Mouse (Mus musculus) E14TG2a.4 (cell line): Measurements from ENCODE around the gene Itpk1.
A peak's percentile ranks its signal among the peaks of the same experiment; 100 is the strongest.

ENCODE experiments used
- H3K27me3 ChIP-seq: 2 replicates; pipeline ENCODE4 v1.6.1; 2014; ENCODE audit warnings: low read length, control low read depth; ENCODE audit not compliant: insufficient read depth
- H3K36me3 ChIP-seq: 2 replicates; pipeline ENCODE4 v1.6.1; 2014; ENCODE audit warnings: low read length, control low read depth; ENCODE audit not compliant: insufficient read depth
- H3K4me1 ChIP-seq: replicated peaks from 2 replicates; pipeline ENCODE4 v1.6.1; 2014; ENCODE audit warnings: low read depth, low read length, control low read depth
- H3K4me3 ChIP-seq: replicated peaks from 2 replicates; pipeline ENCODE4 v1.5.1; 2014; ENCODE audit warnings: mild to moderate bottlenecking, low read length
- H3K9me3 ChIP-seq: 2 replicates; pipeline ENCODE4 v1.6.1; 2014; ENCODE audit warnings: low read length, control low read depth
- CTCF ChIP-seq: conservative IDR thresholded peaks from 2 replicates; pipeline ENCODE4 v1.5.1; 2014; ENCODE audit warnings: low read length
- NANOG ChIP-seq: IDR thresholded peaks from 2 replicates; pipeline ENCODE4 v1.6.1; 2014; ENCODE audit warnings: borderline replicate concordance, low read length, mixed read lengths
- POU5F1 ChIP-seq: IDR thresholded peaks from 2 replicates; pipeline ENCODE4 v1.6.1; 2014; ENCODE audit warnings: low read length, borderline replicate concordance

Itpk1 gene

DNA sequence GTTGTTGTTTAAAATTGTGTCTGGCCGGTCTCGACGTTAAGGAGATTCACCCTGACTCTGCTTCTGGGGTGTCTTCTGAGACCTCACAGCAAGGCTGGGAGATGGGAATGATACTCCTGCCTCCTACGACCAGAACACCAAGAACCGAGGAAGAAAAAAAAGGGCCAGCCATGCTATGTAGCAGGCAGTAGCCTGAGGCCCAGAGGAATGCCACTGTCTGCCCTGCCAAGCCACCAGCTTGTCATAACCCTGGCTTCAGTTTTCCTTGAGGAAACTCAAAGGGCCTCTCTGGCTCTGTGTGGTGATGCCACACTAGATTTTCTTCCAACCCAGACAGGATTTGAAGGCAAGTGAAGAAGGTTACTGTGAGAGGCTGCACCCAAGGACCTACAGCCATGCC lies 79.6 kb downstream of the Itpk1 start:
- H3K36me3 ChIP-seq = peaks cover 78% of the 10 kb centered on the region
- TF ChIP-seq CTCF (no peak), NANOG (no peak), POU5F1 (no peak)
- no peaks in the 10 kb centered on the region for H3K27me3 ChIP-seq
- no peak overlapping the region for H3K4me3 ChIP-seq
- H3K9me3 ChIP-seq = no peaks in the 10 kb centered on the region
- peaks cover 96% of the 10 kb centered on the region for H3K4me1 ChIP-seq

DNA sequence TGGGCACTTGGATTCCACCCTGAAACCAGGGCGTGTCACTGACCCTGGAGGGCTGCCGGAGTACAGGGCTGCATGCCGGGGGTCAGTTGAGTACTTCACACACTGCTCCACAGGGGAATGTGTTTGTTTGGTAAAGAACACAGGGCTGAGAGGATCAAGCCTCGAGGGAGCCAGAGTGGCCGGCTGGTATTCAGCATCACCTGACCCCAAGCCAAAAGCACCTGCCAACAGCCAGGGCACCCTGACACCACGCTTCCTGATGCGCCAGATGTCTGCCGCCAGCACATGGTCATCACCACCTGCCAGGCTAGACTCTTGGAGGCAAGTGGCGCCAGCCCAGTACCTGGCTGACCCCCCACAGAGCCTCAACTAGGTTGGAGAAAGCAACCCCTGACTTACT lies 80.9 kb downstream of the Itpk1 start:
- Histone ChIP-seq H3K4me3 (no peak overlapping the region), H3K36me3 (peaks cover 88% of the 10 kb centered on the region), H3K4me1 (peaks cover 96% of the 10 kb centered on the region), H3K9me3 (no peaks in the 10 kb centered on the region), H3K27me3 (no peaks in the 10 kb centered on the region)
- no peak for TF ChIP-seq NANOG
- no peak for TF ChIP-seq CTCF

DNA sequence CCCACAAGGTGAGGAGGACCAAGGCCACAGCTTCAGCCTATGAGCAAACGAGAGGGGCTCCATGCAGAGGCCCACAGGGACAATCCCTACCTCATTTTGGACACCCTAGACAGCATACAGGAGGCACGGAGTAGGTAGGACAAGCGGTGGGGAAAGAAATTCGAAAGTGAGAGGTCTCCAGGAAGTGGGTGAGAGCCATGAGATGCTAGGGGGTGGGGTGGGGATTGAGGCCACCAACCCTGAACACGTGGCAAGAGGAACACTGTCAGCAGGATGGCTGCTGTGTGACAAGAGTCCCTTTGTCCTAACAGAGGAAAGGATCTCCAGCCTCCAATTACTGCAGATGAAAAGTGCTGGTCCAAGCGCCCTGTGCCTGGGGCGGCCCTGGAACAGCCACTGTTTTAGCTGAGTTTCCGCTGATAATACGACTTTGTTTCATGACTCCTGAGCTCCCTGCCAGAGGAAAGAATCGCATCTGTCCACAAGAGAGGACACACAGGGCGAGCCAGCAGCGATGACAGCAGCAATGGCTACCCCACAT lies 82.4 kb downstream of the Itpk1 start:
- peaks cover 93% of the 10 kb centered on the region for H3K4me1 ChIP-seq
- no peaks in the 10 kb centered on the region for H3K9me3 ChIP-seq
- TF ChIP-seq CTCF (no peak), NANOG (no peak), POU5F1 (no peak)
- H3K27me3 ChIP-seq = no peaks in the 10 kb centered on the region
- H3K4me3 ChIP-seq = no peak overlapping the region
- H3K36me3 ChIP-seq = peaks cover 83% of the 10 kb centered on the region

DNA sequence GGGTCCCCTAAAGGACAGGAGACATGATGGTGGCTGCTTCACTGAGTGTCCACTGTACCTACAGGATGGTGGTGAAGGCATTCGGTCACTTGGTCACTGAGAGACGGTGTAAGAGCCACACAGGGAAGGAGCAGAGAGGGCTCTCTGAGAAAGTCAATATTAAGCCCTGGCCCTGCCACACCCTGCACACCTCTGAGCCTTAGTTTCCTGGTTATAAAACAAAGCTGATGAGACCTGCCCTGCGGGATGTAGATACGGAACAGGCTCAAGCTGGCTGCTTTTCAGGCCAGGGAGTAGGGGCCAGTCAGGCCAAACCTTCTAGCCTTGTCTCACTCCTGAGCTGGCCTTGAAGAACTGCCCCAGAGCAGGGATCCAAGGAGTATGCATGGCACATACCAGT lies 82.9 kb downstream of the Itpk1 start:
- Histone ChIP-seq H3K4me1 (peaks cover 95% of the 10 kb centered on the region), H3K9me3 (no peaks in the 10 kb centered on the region), H3K27me3 (no peaks in the 10 kb centered on the region), H3K36me3 (peaks cover 84% of the 10 kb centered on the region), H3K4me3 (no peak overlapping the region)
- TF ChIP-seq NANOG (no peak), POU5F1 (no peak), CTCF (no peak)

DNA sequence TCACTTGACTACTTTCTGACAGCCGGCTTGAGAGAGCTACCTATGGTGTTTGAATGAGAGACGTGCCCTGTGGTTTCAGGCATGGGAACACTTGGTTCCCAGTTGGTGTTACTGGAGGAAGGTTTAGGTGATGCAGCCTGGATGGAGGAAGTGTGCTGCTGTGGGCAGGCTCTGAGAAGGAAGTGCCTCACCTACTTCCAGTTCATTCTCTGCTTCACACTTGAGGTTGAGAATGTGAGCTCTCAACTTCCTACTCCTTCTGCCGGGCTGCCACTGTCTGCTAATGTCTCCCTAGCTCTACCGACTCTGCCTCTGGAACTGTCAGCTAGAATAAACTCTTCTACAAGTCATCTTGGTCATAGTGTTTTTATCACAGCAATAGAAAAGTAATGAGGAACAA lies 83.5 kb downstream of the Itpk1 start:
- no peak for TF ChIP-seq CTCF
- no peak for TF ChIP-seq NANOG
- no peak for TF ChIP-seq POU5F1
- no peak overlapping the region for H3K4me3 ChIP-seq
- H3K4me1 ChIP-seq = peaks cover 94% of the 10 kb centered on the region
- H3K9me3 ChIP-seq = no peaks in the 10 kb centered on the region
- H3K27me3 ChIP-seq = no peaks in the 10 kb centered on the region
- peaks cover 84% of the 10 kb centered on the region for H3K36me3 ChIP-seq

DNA sequence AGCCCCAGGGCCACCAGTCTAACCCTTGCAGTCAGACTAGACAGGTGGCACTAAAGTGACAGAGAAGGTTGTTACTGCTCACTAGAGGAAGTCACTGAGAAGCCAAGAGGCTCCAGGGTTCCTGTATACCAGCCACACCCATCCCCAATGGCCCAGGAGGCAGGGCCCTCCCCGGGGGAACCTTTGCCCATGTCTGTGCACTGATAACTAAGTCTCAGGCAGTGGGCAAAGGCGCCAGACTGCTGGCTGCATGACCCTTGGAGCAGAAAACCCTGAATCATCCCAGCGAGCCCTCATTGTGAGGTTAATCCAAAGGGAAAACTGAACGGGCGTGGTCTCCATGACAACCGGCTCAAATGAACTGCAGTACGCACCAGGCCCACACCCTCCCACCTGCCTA lies 84.8 kb downstream of the Itpk1 start:
- H3K4me1 ChIP-seq = peaks cover 84% of the 10 kb centered on the region
- H3K9me3 ChIP-seq = no peaks in the 10 kb centered on the region
- no peaks in the 10 kb centered on the region for H3K27me3 ChIP-seq

DNA sequence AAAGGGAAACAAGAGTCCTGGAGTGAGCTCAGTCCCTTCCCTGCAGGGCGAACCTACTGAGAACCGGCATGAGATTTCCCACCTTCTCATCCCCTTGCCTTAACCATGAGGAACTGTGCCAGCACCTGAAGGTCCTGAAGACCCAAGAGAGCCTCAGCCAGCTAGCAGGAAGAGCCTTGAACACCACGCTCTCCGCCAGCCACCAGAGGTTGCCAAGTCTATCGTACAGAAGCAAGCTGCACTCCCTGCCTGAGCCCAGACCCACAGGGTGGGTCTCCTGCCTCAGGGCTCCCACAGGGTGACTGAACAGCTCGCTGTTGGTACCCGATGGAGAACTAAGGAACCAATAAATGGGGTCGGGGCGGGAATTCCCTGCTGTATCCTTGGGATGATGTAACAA lies 86.6 kb downstream of the Itpk1 start:
- TF ChIP-seq POU5F1 (no peak), CTCF (no peak)
- Histone ChIP-seq H3K4me3 (0 out of 2 replicates have a peak overlapping the region, but pooled peaks have one; percentile 27), H3K9me3 (no peaks in the 10 kb centered on the region), H3K4me1 (peaks cover 65% of the 10 kb centered on the region), H3K36me3 (peaks cover 79% of the 10 kb centered on the region), H3K27me3 (no peaks in the 10 kb centered on the region)

More for the DNA sequence above, 84.8 kb downstream of the Itpk1 start:
- TF ChIP-seq NANOG (no peak), CTCF (no peak; the same call in 1 of the 2 replicates), POU5F1 (no peak)
- Histone ChIP-seq H3K4me3 (no peak overlapping the region), H3K36me3 (peaks cover 79% of the 10 kb centered on the region)

DNA sequence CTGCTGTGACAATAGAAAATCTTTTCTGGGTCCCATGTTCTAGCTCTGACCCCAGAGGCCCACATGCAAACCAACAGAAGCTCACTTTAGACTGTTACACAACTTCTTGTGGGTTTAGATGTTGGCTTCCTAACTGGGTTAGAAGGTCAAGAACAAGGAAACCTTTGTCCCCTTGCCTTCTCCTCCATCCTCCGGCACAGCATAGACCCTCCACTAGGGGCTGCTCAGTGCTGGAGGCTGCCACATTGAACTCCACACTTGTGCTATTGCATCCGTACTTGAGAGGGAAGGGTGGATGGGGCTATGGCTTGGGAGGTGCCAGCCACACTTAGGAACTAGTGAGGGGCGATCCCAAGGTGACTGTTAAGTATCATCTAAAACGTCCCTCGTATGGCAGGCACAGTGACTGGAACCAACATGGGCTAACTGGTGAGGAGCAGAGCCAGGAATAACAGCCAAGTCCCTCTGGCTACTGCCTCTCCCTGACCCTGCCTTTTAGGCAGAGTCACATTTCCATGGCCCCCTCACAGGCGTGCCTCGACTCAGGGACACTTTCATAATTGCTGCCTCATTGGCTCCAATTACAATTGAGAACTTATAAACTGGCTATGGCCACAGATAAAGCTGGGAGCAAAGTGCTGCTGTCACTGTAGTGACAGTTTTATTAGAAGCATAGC lies 87.7 kb downstream of the Itpk1 start:
- peaks cover 54% of the 10 kb centered on the region for H3K4me1 ChIP-seq
- no peaks in the 10 kb centered on the region for H3K9me3 ChIP-seq
- no peak overlapping the region for H3K4me3 ChIP-seq
- H3K27me3 ChIP-seq = no peaks in the 10 kb centered on the region
- TF ChIP-seq CTCF (peak; percentile 23; the same call in 1 of the 2 replicates), NANOG (no peak), POU5F1 (no peak)
- peaks cover 79% of the 10 kb centered on the region for H3K36me3 ChIP-seq

DNA sequence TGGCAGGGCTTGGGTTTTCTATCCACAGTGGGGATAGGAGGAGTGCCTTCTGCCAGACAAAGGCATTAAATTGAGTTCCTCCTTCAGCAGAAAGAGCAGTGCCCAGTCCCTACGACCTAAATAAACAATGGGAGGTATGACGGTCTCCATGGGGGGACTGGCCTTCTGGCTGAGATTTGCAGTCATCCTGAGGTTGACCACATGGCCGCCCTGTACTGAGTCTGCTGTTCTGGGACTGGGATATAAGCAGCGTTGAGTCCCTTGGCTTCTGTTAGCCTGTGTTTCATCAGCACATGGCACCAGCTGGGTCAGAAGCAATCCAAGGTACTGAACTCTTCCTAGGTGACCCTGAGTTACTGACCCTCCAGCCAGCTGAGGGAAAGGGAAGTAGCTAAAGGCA lies 88.5 kb downstream of the Itpk1 start:
- TF ChIP-seq NANOG (no peak), POU5F1 (no peak), CTCF (no peak)
- Histone ChIP-seq H3K4me1 (peaks cover 47% of the 10 kb centered on the region), H3K9me3 (no peaks in the 10 kb centered on the region), H3K36me3 (peaks cover 79% of the 10 kb centered on the region), H3K4me3 (no peak overlapping the region), H3K27me3 (no peaks in the 10 kb centered on the region)
